Comparison of ENCODE assay signal across 8 mouse cellular contexts in the genomic region with DNA sequence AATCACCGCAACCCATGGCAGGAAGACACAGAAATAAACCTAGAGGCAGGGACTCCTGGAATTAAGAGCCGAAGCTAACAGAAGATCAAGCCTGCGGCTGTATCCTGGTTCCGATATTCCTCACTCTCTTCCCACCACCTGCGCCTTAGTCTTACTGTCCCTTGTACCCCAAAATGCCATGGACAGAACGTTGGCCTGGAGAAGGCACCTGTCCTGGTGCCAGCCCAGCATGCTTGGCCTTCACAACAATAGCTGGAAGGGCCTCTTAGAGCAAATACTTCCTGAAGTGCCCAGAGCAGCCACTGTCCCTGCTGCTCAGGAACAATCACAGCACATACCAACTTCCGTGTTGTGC.
DNase-seq lines count a peak whose midpoint lies in the region; ATAC-seq lines count a peak whose summit lies in the region.
"Had no signal": no experiment of that assay in that cellular context is flagged by ENCODE, and none has a peak within 500 bp of the region (broad histone marks: within the 10 kb centered on the region; RNA-seq: fewer than 3 reads in every experiment).

No protein-coding gene starts in this region.

- no peak overlapping the region for H3K4me2 ChIP-seq in kidney, embryonic 14.5 days (replicated peaks; ENCODE audit: low read depth, low read length)
- H3K4me2 ChIP-seq in hindbrain, embryonic 14.5 days (replicated peaks), result no peak overlapping the region
- 0 out of 2 replicates have a peak overlapping the region, but pooled peaks have one; percentile 24 for H3K4me2 ChIP-seq in neural tube, embryonic 12.5 days (replicated peaks)
- no peak overlapping the region for H3K4me2 ChIP-seq in midbrain, embryonic 16.5 days (ENCODE audit: low read length)

- no peaks in the 10 kb centered on the region for H3K27me3 ChIP-seq in kidney, embryonic 14.5 days (ENCODE audit: control insufficient read depth, insufficient read depth, low read length)
- no peaks in the 10 kb centered on the region for H3K27me3 ChIP-seq in hindbrain, embryonic 14.5 days (ENCODE audit: control insufficient read depth, insufficient read depth, low read length)
- H3K27me3 ChIP-seq in neural tube, embryonic 12.5 days (replicated peaks), result no peaks in the 10 kb centered on the region
- no peaks in the 10 kb centered on the region for H3K27me3 ChIP-seq in midbrain, embryonic 16.5 days (ENCODE audit: control insufficient read depth, insufficient read depth, low read depth, low read length)

- H3K4me1 ChIP-seq in kidney, embryonic 14.5 days (ENCODE audit: control insufficient read depth, insufficient read depth, low read length), result peaks cover 29% of the 10 kb centered on the region
- H3K4me1 ChIP-seq in hindbrain, embryonic 14.5 days (replicated peaks; ENCODE audit: control insufficient read depth, insufficient read depth, low read length), result peaks cover 15% of the 10 kb centered on the region
- H3K4me1 ChIP-seq in neural tube, embryonic 12.5 days, result peaks cover 35% of the 10 kb centered on the region
- no peaks in the 10 kb centered on the region for H3K4me1 ChIP-seq in midbrain, embryonic 16.5 days (ENCODE audit: control insufficient read depth, insufficient read depth, low read length)

- ATAC-seq in kidney, embryonic 14.5 days (ENCODE audit: low FRiP score, low TSS enrichment), result peak; percentile 15
- ATAC-seq in hindbrain, embryonic 14.5 days (ENCODE audit: low FRiP score), result no peak
- no peak for ATAC-seq in neural tube, embryonic 12.5 days (ENCODE audit: low FRiP score, low read depth)
- no peak for ATAC-seq in midbrain, embryonic 16.5 days

- WGBS in kidney, embryonic 14.5 days, result 43% methylated on average over 7 of the region's 7 CpGs
- 52% methylated on average over 7 of the region's 7 CpGs for WGBS in hindbrain, embryonic 14.5 days
- 57% methylated on average over 7 of the region's 7 CpGs for WGBS in neural tube, embryonic 12.5 days
- 80% methylated on average over 7 of the region's 7 CpGs for WGBS in midbrain, embryonic 16.5 days

- H3K9ac ChIP-seq in kidney, embryonic 14.5 days (ENCODE audit: low read depth, low read length), result 0 out of 2 replicates have a peak overlapping the region, but pooled peaks have one; percentile 18
- no peak overlapping the region for H3K9ac ChIP-seq in hindbrain, embryonic 14.5 days
- no peak overlapping the region for H3K9ac ChIP-seq in neural tube, embryonic 12.5 days
- H3K9ac ChIP-seq in midbrain, embryonic 16.5 days (ENCODE audit: low read depth, low read length), result no peak overlapping the region
- H3K9ac ChIP-seq: liver, embryonic 14.5 days had no signal

- H3K9me3 ChIP-seq in kidney, embryonic 14.5 days (ENCODE audit: control insufficient read depth, low read length), result no peaks in the 10 kb centered on the region
- no peaks in the 10 kb centered on the region for H3K9me3 ChIP-seq in hindbrain, embryonic 14.5 days (ENCODE audit: control insufficient read depth, low read length)
- H3K9me3 ChIP-seq in neural tube, embryonic 12.5 days, result no peaks in the 10 kb centered on the region
- H3K9me3 ChIP-seq in midbrain, embryonic 16.5 days (replicated peaks; ENCODE audit: control insufficient read depth, low read length, poor library complexity, severe bottlenecking), result no peaks in the 10 kb centered on the region

- peak overlapping the region; percentile 77 for H3K27ac ChIP-seq in kidney, embryonic 14.5 days (ENCODE audit: low read depth, low read length)
- peak overlapping the region; percentile 55 for H3K27ac ChIP-seq in hindbrain, embryonic 14.5 days
- H3K27ac ChIP-seq in neural tube, embryonic 12.5 days, result peak overlapping the region; percentile 39; the same call in 1 of the 2 replicates
- no peak overlapping the region for H3K27ac ChIP-seq in midbrain, embryonic 16.5 days (ENCODE audit: low read length)
- H3K27ac ChIP-seq: liver, embryonic 14.5 days had no signal

- no peak overlapping the region for H3K4me3 ChIP-seq in kidney, embryonic 14.5 days (ENCODE audit: low read length)
- H3K4me3 ChIP-seq in hindbrain, embryonic 14.5 days (replicated peaks; ENCODE audit: low read length), result no peak overlapping the region
- H3K4me3 ChIP-seq in neural tube, embryonic 12.5 days, result no peak overlapping the region
- H3K4me3 ChIP-seq in midbrain, embryonic 16.5 days (ENCODE audit: low read depth, low read length), result no peak overlapping the region

- H3K36me3 ChIP-seq in kidney, embryonic 14.5 days (ENCODE audit: control insufficient read depth, insufficient read depth, low read length), result no peaks in the 10 kb centered on the region
- no peaks in the 10 kb centered on the region for H3K36me3 ChIP-seq in hindbrain, embryonic 14.5 days (replicated peaks; ENCODE audit: control insufficient read depth, insufficient read depth)
- no peaks in the 10 kb centered on the region for H3K36me3 ChIP-seq in neural tube, embryonic 12.5 days
- H3K36me3 ChIP-seq in midbrain, embryonic 16.5 days (ENCODE audit: control insufficient read depth, insufficient read depth, low read length), result no peaks in the 10 kb centered on the region

- DNase-seq in kidney, adult 8-10 months, result no peak
- DNase-seq in cerebellum, adult 9-11 months, result peak; percentile 75
- DNase-seq in hindbrain, embryonic 14.5 days (ENCODE audit: low spot score), result no peak
- DNase-seq in right cerebral cortex, postnatal 36 days (ENCODE audit: low spot score in 2 of 2), result no peak
